Mouse (Mus musculus) ES-Bruce4 (cell line): ENCODE results near the gene Syt16. TPM values are rescaled to one million over a fixed set of nuclear protein-coding genes. Genes with fewer than 3 reads are reported as not detected.
A peak's percentile ranks its signal among the peaks of the same experiment; 100 is the strongest.

ENCODE experiments used
- H3K27ac ChIP-seq: 2 replicates; pipeline ENCODE4 v1.5.1; 2012; ENCODE audit warnings: low read length, inconsistent platforms; ENCODE audit not compliant: insufficient read depth
- H3K27me3 ChIP-seq: 2 replicates; pipeline ENCODE4 v1.6.1; 2012; ENCODE audit warnings: mild to moderate bottlenecking, low read length, inconsistent platforms; ENCODE audit not compliant: control insufficient read depth, poor library complexity, insufficient read depth, severe bottlenecking
- H3K36me3 ChIP-seq: 2 replicates; pipeline ENCODE4 v1.6.1; 2012; ENCODE audit warnings: inconsistent platforms, mild to moderate bottlenecking, low read length, moderate library complexity; ENCODE audit not compliant: control insufficient read depth, poor library complexity, insufficient read depth, severe bottlenecking
- H3K4me1 ChIP-seq: one replicate; pipeline ENCODE4 v1.8.1; 2011; ENCODE audit warnings: low read length; ENCODE audit not compliant: control insufficient read depth, insufficient read depth
- H3K4me3 ChIP-seq: 2 replicates; pipeline ENCODE4 v1.5.1; 2011; ENCODE audit warnings: low read depth, mild to moderate bottlenecking, low read length
- H3K9ac ChIP-seq: 2 replicates; pipeline ENCODE4 v1.6.1; 2012; ENCODE audit warnings: low read depth, mild to moderate bottlenecking, inconsistent platforms; ENCODE audit not compliant: poor library complexity, severe bottlenecking
- H3K9me3 ChIP-seq: replicated peaks from 2 replicates; pipeline ENCODE4 v1.6.1; 2012; ENCODE audit warnings: mild to moderate bottlenecking, low read length, inconsistent platforms; ENCODE audit not compliant: control insufficient read depth, poor library complexity, insufficient read depth, severe bottlenecking
- CTCF ChIP-seq: IDR thresholded peaks from one replicate; pipeline ENCODE4 v1.8.1; 2011; ENCODE audit warnings: low read depth, low read length
- EP300 ChIP-seq: IDR thresholded peaks from 2 replicates; pipeline ENCODE4 v1.6.1; 2011; ENCODE audit warnings: low read depth, low read length; ENCODE audit not compliant: insufficient read depth
- POLR2A ChIP-seq: IDR thresholded peaks from one replicate; pipeline ENCODE4 v1.8.1; 2011; ENCODE audit warnings: low read length; ENCODE audit not compliant: insufficient read depth
- polyA plus RNA-seq: library from polyadenylated mRNA; stranded (reverse); fragments of >200 nt; gene quantifications from 2 replicates; pipeline ENCODE4 v1.2.4, GENCODE M21; 2011; ENCODE audit warnings: low read depth; ENCODE audit not compliant: missing spikeins, insufficient read depth, insufficient read length

Gene Syt16
- polyA plus RNA-seq, 1 experiment = not detected

- H3K9ac ChIP-seq = 0 out of 2 replicates have a peak overlapping the region, but pooled peaks have one; percentile 33
- no peaks in the 10 kb centered on the region for H3K9me3 ChIP-seq
- no peaks in the 10 kb centered on the region for H3K36me3 ChIP-seq
- no peaks in the 10 kb centered on the region for H3K4me1 ChIP-seq
- TF ChIP-seq EP300 = 0 out of 2 replicates have a peak, but pooled peaks have one; percentile 7
- TF ChIP-seq CTCF = peak; percentile 66
- TF ChIP-seq POLR2A = no peak
- no peaks in the 10 kb centered on the region for H3K27me3 ChIP-seq
- no peak overlapping the region for H3K27ac ChIP-seq
- peak overlapping the region; percentile 52 for H3K4me3 ChIP-seq
Observed at GRCm38 (mm10) chr12:74316989-74317759, 319.7 kb downstream of the Syt16 start.

GRCm38 (mm10) chr12:74320318-74320717, 322.9 kb downstream of the Syt16 start:
- peak; percentile 81 for TF ChIP-seq CTCF
- no peak for TF ChIP-seq EP300
- no peak for TF ChIP-seq POLR2A
- Histone ChIP-seq H3K27me3 (no peaks in the 10 kb centered on the region), H3K36me3 (no peaks in the 10 kb centered on the region), H3K27ac (no peak overlapping the region), H3K4me1 (no peaks in the 10 kb centered on the region), H3K4me3 (no peak overlapping the region), H3K9me3 (no peaks in the 10 kb centered on the region), H3K9ac (no peak overlapping the region)

GRCm38 (mm10) chr12:74321981-74322380, 324.5 kb downstream of the Syt16 start:
- Histone ChIP-seq H3K27ac (no peak overlapping the region), H3K9ac (no peak overlapping the region), H3K4me1 (no peaks in the 10 kb centered on the region), H3K9me3 (no peaks in the 10 kb centered on the region), H3K27me3 (no peaks in the 10 kb centered on the region), H3K36me3 (no peaks in the 10 kb centered on the region), H3K4me3 (no peak overlapping the region)
- no peak for TF ChIP-seq POLR2A
- no peak for TF ChIP-seq EP300
- no peak for TF ChIP-seq CTCF

Other genes starting within 250 kb of the Syt16 start
- gene Hif1a, start 96.3 kb upstream of the Syt16 start, polyA plus RNA-seq = 85.1 and 86.0 TPM in 2 replicates
- gene Gm49321, start 60.0 kb upstream of the Syt16 start, polyA plus RNA-seq = 9.0 TPM in 1 of 2 replicates, not detected in the other
- 26.9 and 31.0 TPM in 2 replicates for gene Snapc1, start 33.2 kb upstream of the Syt16 start, polyA plus RNA-seq